Mouse (Mus musculus): ENCODE data around the gene Atp6v1b1. TPM values are rescaled to one million over a fixed set of nuclear protein-coding genes. Genes with fewer than 3 reads are reported as not detected.

Atp6v1b1 gene
- polyA plus RNA-seq, 1 experiment, result not detected

DNA sequence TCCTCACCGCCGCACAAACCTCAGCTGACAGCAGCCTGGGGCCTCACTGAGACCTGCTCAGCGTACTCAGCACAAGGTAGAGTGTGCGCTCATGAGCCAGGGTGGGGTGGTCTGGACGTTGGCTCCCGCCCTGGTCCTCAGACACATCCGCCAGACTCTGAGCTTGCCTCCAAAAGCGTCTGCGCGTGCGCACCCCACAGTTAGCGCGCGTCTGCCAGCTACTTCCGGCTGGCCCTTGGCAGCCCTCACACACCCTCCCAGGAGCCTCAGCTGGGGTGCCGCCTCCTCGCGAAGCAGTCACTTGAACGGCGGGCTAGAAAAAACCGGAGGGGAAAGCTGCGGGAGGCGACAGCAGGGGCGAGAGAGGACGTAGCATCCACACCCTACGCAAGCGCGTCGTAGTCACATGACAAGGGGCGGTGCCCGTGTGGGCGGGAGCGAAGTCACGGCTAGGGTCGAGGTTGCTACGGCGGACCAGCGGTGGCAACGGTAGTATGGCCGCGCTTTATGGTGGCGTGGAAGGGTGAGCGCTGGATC, 52.0 kb downstream of the Atp6v1b1 start, which contains the start of gene Nagk:
TSS of gene Nagk (plus strand) at position 223 of the 537 bp plus-strand sequence.
- TF ChIP-seq CTCF (IDR thresholded peaks at IDR 0.05; ENCODE audit: borderline replicate concordance, insufficient read depth, low read length) (no peak), POLR2A (IDR thresholded peaks at IDR 0.05; ENCODE audit: low read depth, low read length) (peak; percentile 90)
- Histone ChIP-seq H3K4me3 (ENCODE audit: insufficient read depth, low read length) (peak within 1 kb of the TSS; percentile 61), H3K27ac (ENCODE audit: insufficient read depth, low read length) (peak within 1 kb of the TSS; percentile 76), H3K4me1 (ENCODE audit: control insufficient read depth, insufficient read depth, low read length) (peaks cover 8% of the 10 kb centered on the region)

DNA sequence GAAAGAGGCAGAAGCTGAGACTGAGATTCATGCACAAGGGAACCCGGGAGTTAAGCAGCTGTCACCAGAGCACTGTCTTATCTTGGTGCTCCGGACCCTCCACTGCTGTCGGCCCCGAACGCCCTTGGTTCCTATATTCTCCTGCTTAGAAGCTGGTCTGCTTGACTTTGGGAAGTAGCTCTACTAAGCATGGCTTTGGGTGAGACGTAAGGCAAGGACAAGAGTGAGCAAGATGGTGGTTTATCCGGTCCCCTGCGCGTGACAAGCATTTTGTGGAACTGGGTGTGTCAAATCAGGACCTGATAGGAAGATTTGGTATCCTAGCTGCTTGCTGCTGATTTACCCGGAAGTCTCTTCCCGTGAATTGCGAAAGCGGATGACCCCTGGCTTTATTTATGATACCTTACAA, 52.7 kb downstream of the Atp6v1b1 start:
- TF ChIP-seq POLR2A (IDR thresholded peaks at IDR 0.05; ENCODE audit: low read depth, low read length) (peak; percentile 62), CTCF (IDR thresholded peaks at IDR 0.05; ENCODE audit: borderline replicate concordance, insufficient read depth, low read length) (no peak)
- Histone ChIP-seq H3K4me3 (ENCODE audit: insufficient read depth, low read length) (peak overlapping the region; percentile 61), H3K4me1 (ENCODE audit: control insufficient read depth, insufficient read depth, low read length) (peaks cover 8% of the 10 kb centered on the region)

DNA sequence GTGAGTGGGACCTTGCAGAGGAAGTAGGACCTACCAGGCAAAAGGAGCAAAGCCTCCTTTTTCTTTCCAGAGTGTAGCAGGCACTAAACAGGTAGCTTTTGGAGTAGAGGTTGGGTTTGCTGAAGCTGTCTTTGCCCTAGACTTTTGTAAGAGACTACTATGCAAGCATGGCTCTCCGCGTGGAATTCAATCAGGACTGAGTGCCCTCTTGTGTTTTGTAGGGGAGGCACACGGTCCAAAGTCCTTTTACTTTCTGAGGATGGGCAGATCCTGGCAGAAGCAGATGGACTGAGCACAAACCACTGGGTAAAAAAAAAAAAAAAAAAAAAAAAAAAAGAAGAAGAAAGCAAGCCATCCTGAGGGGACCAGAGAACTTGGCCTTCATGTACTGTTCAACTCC, 53.9 kb downstream of the Atp6v1b1 start:
- 0 out of 2 replicates have a peak, but pooled peaks cover 4% of the 10 kb centered on the region for H3K4me1 ChIP-seq (ENCODE audit: control insufficient read depth, insufficient read depth, low read length)
- TF ChIP-seq CTCF (IDR thresholded peaks at IDR 0.05; ENCODE audit: borderline replicate concordance, insufficient read depth, low read length) (no peak), POLR2A (IDR thresholded peaks at IDR 0.05; ENCODE audit: low read depth, low read length) (no peak)
- no peak overlapping the region for H3K27ac ChIP-seq (ENCODE audit: insufficient read depth, low read length)
- no peak overlapping the region for H3K4me3 ChIP-seq (ENCODE audit: insufficient read depth, low read length)

More for the DNA sequence above, 52.7 kb downstream of the Atp6v1b1 start:
- peak overlapping the region; percentile 76 for H3K27ac ChIP-seq (ENCODE audit: insufficient read depth, low read length)

DNA sequence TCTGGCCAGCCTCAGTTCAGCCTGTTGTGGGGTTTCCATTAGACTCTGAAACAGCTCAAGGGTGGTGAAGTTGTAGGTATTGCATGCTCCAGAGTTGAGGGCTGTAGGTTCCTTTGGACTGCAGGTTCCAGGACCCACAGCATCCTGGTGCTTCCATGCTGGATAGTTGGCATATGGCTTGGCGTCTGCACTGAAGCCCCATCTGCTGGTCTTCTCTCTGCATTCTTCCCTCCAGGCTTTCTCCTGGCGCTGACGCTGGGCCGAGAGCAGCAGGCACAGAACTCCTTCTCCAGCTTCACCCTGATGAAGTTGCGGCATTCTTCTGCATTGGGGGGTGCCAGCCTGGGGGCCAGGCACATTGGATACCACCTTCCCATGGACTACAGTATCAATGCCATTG, 59.2 kb downstream of the Atp6v1b1 start:
- Histone ChIP-seq H3K4me3 (ENCODE audit: insufficient read depth, low read length) (no peak overlapping the region), H3K27ac (ENCODE audit: insufficient read depth, low read length) (no peak overlapping the region), H3K4me1 (ENCODE audit: control insufficient read depth, insufficient read depth, low read length) (no peaks in the 10 kb centered on the region)
- no peak for TF ChIP-seq POLR2A (IDR thresholded peaks at IDR 0.05; ENCODE audit: low read depth, low read length)

DNA sequence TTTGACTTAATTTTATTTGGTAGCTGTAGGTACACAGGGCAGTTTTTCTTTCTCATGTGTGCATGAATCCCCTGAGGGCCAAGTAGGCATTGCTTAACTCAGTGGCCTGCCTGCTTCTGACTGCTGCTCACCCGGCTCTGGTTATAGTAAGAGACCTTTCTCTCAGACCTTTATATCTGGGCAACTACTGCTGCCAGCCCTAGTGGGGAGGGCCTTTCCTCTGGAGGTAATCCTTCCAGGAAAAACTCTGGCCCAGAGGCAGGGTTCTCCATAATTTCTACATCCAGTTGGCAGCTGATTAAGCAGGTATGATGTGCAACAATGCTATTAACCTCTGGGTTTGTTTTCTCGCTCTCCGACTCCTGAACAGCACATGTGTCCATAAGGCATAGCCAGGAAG, 60.1 kb downstream of the Atp6v1b1 start:
- TF ChIP-seq POLR2A (IDR thresholded peaks at IDR 0.05; ENCODE audit: low read depth, low read length) (no peak), CTCF (IDR thresholded peaks at IDR 0.05; ENCODE audit: borderline replicate concordance, insufficient read depth, low read length) (no peak)
- Histone ChIP-seq H3K27ac (ENCODE audit: insufficient read depth, low read length) (no peak overlapping the region), H3K4me3 (ENCODE audit: insufficient read depth, low read length) (no peak overlapping the region), H3K4me1 (ENCODE audit: control insufficient read depth, insufficient read depth, low read length) (no peaks in the 10 kb centered on the region)

Other genes with a start within 250 kb of the Atp6v1b1 start
- gene Dguok, start 236.0 kb upstream of the Atp6v1b1 start, polyA plus RNA-seq (2011; ENCODE audit: insufficient read length, low read depth, missing spikeins), result 27.6 and 39.7 TPM in 2 replicates
- gene Actg2, start 206.7 kb upstream of the Atp6v1b1 start, polyA plus RNA-seq (2011; ENCODE audit: insufficient read length, low read depth, missing spikeins), result 517 and 617 TPM in 2 replicates
- 24.6 and 32.3 TPM in 2 replicates for gene Stambp, start 170.3 kb upstream of the Atp6v1b1 start, polyA plus RNA-seq (2011; ENCODE audit: insufficient read length, low read depth, missing spikeins)
- gene Clec4f, start 86.8 kb upstream of the Atp6v1b1 start, polyA plus RNA-seq (2011; ENCODE audit: insufficient read length, low read depth, missing spikeins), result not detected in 2 replicates
- gene Cd207, start 65.1 kb upstream of the Atp6v1b1 start, polyA plus RNA-seq (2011; ENCODE audit: insufficient read length, low read depth, missing spikeins), result not detected in 2 replicates
- 0.84 and 2.0 TPM in 2 replicates for gene Vax2, start 31.7 kb upstream of the Atp6v1b1 start, polyA plus RNA-seq (2011; ENCODE audit: insufficient read length, low read depth, missing spikeins)
- not detected in 2 replicates for gene Ankrd53, start 19.7 kb downstream of the Atp6v1b1 start, polyA plus RNA-seq (2011; ENCODE audit: insufficient read length, low read depth, missing spikeins)
- gene Tex261, start 32.8 kb downstream of the Atp6v1b1 start, polyA plus RNA-seq (2011; ENCODE audit: insufficient read length, low read depth, missing spikeins), result 104 and 110 TPM in 2 replicates
- gene Nagk, start 52.0 kb downstream of the Atp6v1b1 start, polyA plus RNA-seq (2011; ENCODE audit: insufficient read length, low read depth, missing spikeins), result 61.8 and 65.6 TPM in 2 replicates
- gene Paip2b, start 88.8 kb downstream of the Atp6v1b1 start, polyA plus RNA-seq (2011; ENCODE audit: insufficient read length, low read depth, missing spikeins), result 23.4 and 26.1 TPM in 2 replicates
- 99.5 and 124 TPM in 2 replicates for gene Zfp638, start 124.1 kb downstream of the Atp6v1b1 start, polyA plus RNA-seq (2011; ENCODE audit: insufficient read length, low read depth, missing spikeins)